Mouse (Mus musculus) MEL (cell line): ENCODE data around the gene Cldn34c2. TPM values are rescaled to one million over a fixed set of nuclear protein-coding genes. Genes with fewer than 3 reads are reported as not detected.
"Not testable (repeated sequence)": the region's sequence is repeated elsewhere in the genome, so short reads cannot be mapped to it uniquely, and the experiment has no call there.

Source experiments
- DNase-seq: peaks from one replicate; pipeline ENCODE4 v3.0.0; 2011; ENCODE audit warnings: low read depth, low spot score
- H3K27ac ChIP-seq: 2 replicates; pipeline ENCODE4 v1.5.1; 2012; ENCODE audit warnings: low read depth, mild to moderate bottlenecking, control low read depth, low read length, moderate library complexity; ENCODE audit not compliant: control insufficient read depth
- H3K27me3 ChIP-seq, 2 experiments: fragments of 150-350 bp in 1 of 2; sonication (generic) in 1 of 2; 2 replicates each; pipeline ENCODE4 v1.6.1; 2012; ENCODE audit warnings: low read length in 2 of 2, mild to moderate bottlenecking in 2 of 2, improper control_type of control experiment in 1 of 2, moderate library complexity in 1 of 2; ENCODE audit not compliant: insufficient read depth in 2 of 2, control insufficient read depth in 1 of 2
- H3K36me3 ChIP-seq, 2 experiments: 2 replicates each; pipeline ENCODE4 v1.6.1; 2012 to 2014; ENCODE audit warnings: low read length in 2 of 2, improper control_type of control experiment in 1 of 2, inconsistent platforms in 1 of 2, mild to moderate bottlenecking in 1 of 2; ENCODE audit not compliant: insufficient read depth in 2 of 2, control insufficient read depth in 1 of 2
- H3K4me1 ChIP-seq, 2 experiments: fragments of 150-350 bp in 1 of 2; sonication (generic) in 1 of 2; 2 replicates each; pipeline ENCODE4 v1.6.1; 2012; ENCODE audit warnings: low read length in 2 of 2, improper control_type of control experiment in 1 of 2, mild to moderate bottlenecking in 1 of 2; ENCODE audit not compliant: insufficient read depth in 2 of 2, control insufficient read depth in 1 of 2
- H3K4me3 ChIP-seq, 2 experiments: fragments of 150-350 bp in 1 of 2; sonication (generic) in 1 of 2; 2 replicates each; pipeline ENCODE4 v1.5.1; 2012; ENCODE audit warnings: low read depth in 2 of 2, low read length in 2 of 2, mild to moderate bottlenecking in 2 of 2, moderate library complexity in 2 of 2, control low read depth in 1 of 2, improper control_type of control experiment in 1 of 2; ENCODE audit not compliant: control insufficient read depth in 1 of 2, insufficient read depth in 1 of 2
- H3K79me2 ChIP-seq: 2 replicates; pipeline ENCODE4 v1.6.1; 2012; ENCODE audit warnings: mild to moderate bottlenecking, low read length, moderate library complexity; ENCODE audit not compliant: control insufficient read depth, poor library complexity, insufficient read depth
- H3K9ac ChIP-seq: 2 replicates; pipeline ENCODE4 v1.6.1; 2012; ENCODE audit warnings: low read depth, mild to moderate bottlenecking, control low read depth, low read length, moderate library complexity; ENCODE audit not compliant: control insufficient read depth, poor library complexity, severe bottlenecking
- H3K9me3 ChIP-seq: fragments of 150-350 bp; sonication (generic); replicated peaks from 2 replicates; pipeline ENCODE4 v1.6.1; 2012; ENCODE audit warnings: mild to moderate bottlenecking, low read length, improper control_type of control experiment, moderate library complexity; ENCODE audit not compliant: insufficient read depth
- ZNF384 ChIP-seq: IDR thresholded peaks from 2 replicates; pipeline ENCODE4 v1.6.1; 2012; ENCODE audit warnings: low read depth, mild to moderate bottlenecking, inconsistent platforms, low read length, improper control_type of control experiment
- polyA plus RNA-seq, 2 experiments: library from polyadenylated mRNA; stranded (reverse) in 1 of 2; unstranded in 1 of 2; fragments of >175 nt in 1 of 2; fragments of >200 nt in 1 of 2; gene quantifications; 2 replicates each; pipeline versions ENCODE4 v1.2.1 to v1.2.4; 2012; ENCODE audit warnings: low replicate concordance in 2 of 2, low read depth in 1 of 2; ENCODE audit not compliant: insufficient read length in 2 of 2, insufficient read depth in 1 of 2, missing spikeins in 1 of 2
- total RNA-seq: library from RNA; depleted of rRNA; stranded (reverse); fragments of 300-350 nt; gene quantifications from 2 replicates; pipeline ENCODE4 v1.2.3, GENCODE M21; 2012; rRNA removed

The Cldn34c2 gene
- total RNA-seq (not detected in 2 replicates), polyA plus RNA-seq (not detected)

GRCm38 (mm10) chrX:123581400-123581799 is at the start of gene Cldn34c2:
TSS of gene Cldn34c2 (plus strand) at chrX:123581700.
- not testable (repeated sequence) for H3K36me3 ChIP-seq, H3K27ac ChIP-seq, H3K9ac ChIP-seq, H3K4me1 ChIP-seq, DNase-seq, H3K79me2 ChIP-seq, H3K9me3 ChIP-seq, H3K27me3 ChIP-seq, H3K4me3 ChIP-seq

GRCm38 (mm10) chrX:123551378-123551777 is 30.1 kb upstream of the Cldn34c2 start:
- H3K4me1 ChIP-seq, DNase-seq, H3K9me3 ChIP-seq, H3K27ac ChIP-seq, H3K4me3 ChIP-seq, H3K27me3 ChIP-seq, H3K36me3 ChIP-seq, H3K9ac ChIP-seq, H3K79me2 ChIP-seq: not testable (repeated sequence)

DNA sequence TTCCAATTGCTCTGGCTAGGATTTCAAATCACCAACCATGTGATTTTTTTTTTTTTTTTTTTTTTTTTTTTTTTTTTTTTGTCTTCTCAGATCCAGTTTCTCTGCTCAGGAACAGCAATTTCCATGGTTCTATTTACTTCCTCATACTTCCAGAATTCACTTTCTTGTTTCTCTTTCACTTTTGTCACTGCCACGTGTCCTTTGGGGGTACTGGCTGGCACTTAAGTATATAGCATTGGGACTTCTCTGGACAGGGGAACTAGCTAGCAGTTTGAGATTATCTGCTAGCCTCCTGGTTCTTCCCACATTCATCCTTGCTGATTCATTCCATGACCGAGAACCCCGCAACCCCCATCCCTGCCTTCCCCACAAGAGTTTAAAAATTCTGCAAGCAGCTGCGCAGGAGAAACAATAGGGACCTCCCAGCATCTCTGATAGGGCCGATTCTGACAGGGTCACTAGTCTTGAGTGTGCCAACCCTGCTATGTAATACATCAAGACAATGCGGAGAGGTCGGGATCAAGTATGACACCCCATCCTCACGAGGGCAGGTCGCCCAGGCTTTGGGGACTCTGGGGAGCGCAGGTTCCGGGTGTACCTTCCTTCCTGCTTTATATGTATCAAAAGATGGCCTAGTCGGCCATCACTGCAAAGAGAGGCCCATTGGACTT is 30.8 kb downstream of the Cldn34c2 start:
- TF ChIP-seq ZNF384, result peak; percentile 32; the same call in 1 of the 2 replicates
- H3K36me3 ChIP-seq, H3K9ac ChIP-seq, H3K9me3 ChIP-seq, H3K79me2 ChIP-seq, H3K27me3 ChIP-seq, H3K4me3 ChIP-seq, H3K4me1 ChIP-seq, H3K27ac ChIP-seq: not testable (repeated sequence)
- DNase-seq, result peak; percentile 3

Other genes starting within 250 kb of the Cldn34c2 start
- not detected in 2 replicates for gene Gm17467, start 123.1 kb downstream of the Cldn34c2 start, total RNA-seq
- gene Gm17467, start 123.1 kb downstream of the Cldn34c2 start, polyA plus RNA-seq, result not detected
- gene Cldn34c3, start 212.0 kb downstream of the Cldn34c2 start, total RNA-seq, result not detected in 2 replicates
- not detected for gene Cldn34c3, start 212.0 kb downstream of the Cldn34c2 start, polyA plus RNA-seq